Mouse (Mus musculus) embryonic facial prominence, embryonic 15.5 days (tissue): ENCODE data around the gene Hmg20a. TPM values are rescaled to one million over a fixed set of nuclear protein-coding genes. Genes with fewer than 3 reads are reported as not detected.

ENCODE experiments used
- ATAC-seq: fragments of 200-750 bp; cut with Nextera tagmentation; 2 replicates; pipeline ENCODE4 v1.8.0; 2017; ENCODE audit warnings: low read depth, moderate TSS enrichment; ENCODE audit not compliant: insufficient number of reproducible peaks, low FRiP score, low TSS enrichment
- H3K27ac ChIP-seq: fragments of 300-500 bp; sonication (generic); replicated peaks from 2 replicates; pipeline ENCODE4 v1.5.1; 2015; ENCODE audit warnings: mild to moderate bottlenecking, inconsistent platforms
- H3K27me3 ChIP-seq: fragments of 300-500 bp; sonication (generic); 2 replicates; pipeline ENCODE4 v1.6.1; 2015; ENCODE audit warnings: inconsistent platforms
- H3K36me3 ChIP-seq: fragments of 300-500 bp; sonication (generic); 2 replicates; pipeline ENCODE4 v1.6.1; 2015; ENCODE audit warnings: mild to moderate bottlenecking, inconsistent platforms
- H3K4me1 ChIP-seq: fragments of 300-500 bp; sonication (generic); 2 replicates; pipeline ENCODE4 v1.6.1; 2015; ENCODE audit warnings: inconsistent platforms
- H3K4me2 ChIP-seq: fragments of 300-500 bp; sonication (generic); replicated peaks from 2 replicates; pipeline ENCODE4 v1.6.1; 2015; ENCODE audit warnings: mild to moderate bottlenecking, inconsistent platforms
- H3K4me3 ChIP-seq: fragments of 300-500 bp; sonication (generic); replicated peaks from 2 replicates; pipeline ENCODE4 v1.5.1; 2015; ENCODE audit warnings: mild to moderate bottlenecking, inconsistent platforms
- H3K9ac ChIP-seq: fragments of 300-500 bp; sonication (generic); 2 replicates; pipeline ENCODE4 v1.6.1; 2015; ENCODE audit warnings: inconsistent platforms
- H3K9me3 ChIP-seq: fragments of 300-500 bp; sonication (generic); replicated peaks from 2 replicates; pipeline ENCODE4 v1.6.1; 2016; ENCODE audit warnings: inconsistent platforms
- WGBS: fragments of 180-500 bp; shearing (Covaris S2); methylation state at CpG from one replicate; pipeline ENCODE4 v1.1.7; 2015; 5-methylcytosine and 5-hydroxymethylcytosine counted together
- polyA plus RNA-seq: library from polyadenylated mRNA; unstranded; fragments of >200 nt; fragmentation: Nextera tagmentation; extraction: Ambion mirVana; gene quantifications from 2 replicates; pipeline ENCODE4 v1.2.1, GENCODE M21; 2015

Hmg20a gene
- polyA plus RNA-seq, 1 experiment from 2014 or later = 61.1 TPM

DNA sequence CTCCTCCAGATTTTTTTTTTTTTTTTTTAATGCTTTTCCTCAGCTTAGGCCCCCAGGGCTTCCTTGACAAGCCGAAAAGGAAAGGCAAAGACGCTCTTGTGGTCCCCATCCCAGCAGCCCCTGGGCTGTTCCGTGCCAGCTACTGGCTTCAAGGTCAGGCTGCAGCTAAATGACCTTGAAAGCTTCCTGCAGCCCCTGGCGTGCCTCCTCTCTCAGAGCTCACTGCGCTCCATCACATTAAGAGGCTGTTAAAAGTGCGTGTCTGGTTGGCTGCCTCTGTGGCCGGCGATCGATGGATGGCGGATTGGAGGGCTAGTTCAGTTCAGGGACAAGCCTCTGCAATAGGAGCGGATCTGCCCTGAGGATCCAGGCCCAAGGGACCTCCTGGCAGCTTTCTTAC is 117.0 kb downstream of the Hmg20a start:
- ATAC-seq = no peak
- no peaks in the 10 kb centered on the region for H3K36me3 ChIP-seq
- H3K9me3 ChIP-seq = no peaks in the 10 kb centered on the region
- H3K27me3 ChIP-seq = no peaks in the 10 kb centered on the region
- H3K4me1 ChIP-seq = peaks cover 11% of the 10 kb centered on the region
- H3K27ac ChIP-seq = no peak overlapping the region
- no peak overlapping the region for H3K9ac ChIP-seq
- 0 out of 2 replicates have a peak overlapping the region, but pooled peaks have one; percentile 21 for H3K4me2 ChIP-seq
- H3K4me3 ChIP-seq = no peak overlapping the region
- WGBS = 27% methylated on average over 11 of the region's 11 CpGs

GRCm38 (mm10) chr9:56540051-56540450 is 121.6 kb downstream of the Hmg20a start:
- no peaks in the 10 kb centered on the region for H3K9me3 ChIP-seq

GRCm38 (mm10) chr9:56544687-56545475 is 126.5 kb downstream of the Hmg20a start:
- WGBS = 42% methylated on average over 6 of the region's 6 CpGs
- Histone ChIP-seq H3K27me3 (no peaks in the 10 kb centered on the region), H3K9ac (no peak overlapping the region), H3K4me1 (0 out of 2 replicates have a peak, but pooled peaks cover 7% of the 10 kb centered on the region), H3K27ac (no peak overlapping the region; the same call in 1 of the 2 replicates), H3K4me3 (no peak overlapping the region), H3K4me2 (no peak overlapping the region), H3K9me3 (no peaks in the 10 kb centered on the region), H3K36me3 (no peaks in the 10 kb centered on the region)
- no peak for ATAC-seq

More at GRCm38 (mm10) chr9:56540051-56540450, 121.6 kb downstream of the Hmg20a start:
- 41% methylated on average over 12 of the region's 12 CpGs for WGBS
- no peak overlapping the region for H3K4me2 ChIP-seq
- peaks cover 5% of the 10 kb centered on the region for H3K4me1 ChIP-seq
- H3K27ac ChIP-seq = no peak overlapping the region
- H3K36me3 ChIP-seq = no peaks in the 10 kb centered on the region
- H3K27me3 ChIP-seq = no peaks in the 10 kb centered on the region
- H3K9ac ChIP-seq = no peak overlapping the region
- ATAC-seq = no peak
- H3K4me3 ChIP-seq = no peak overlapping the region

Other genes with a start within 250 kb of the Hmg20a start
- 11.2 and 13.8 TPM in 2 replicates for gene Peak1, start 542 bp upstream of the Hmg20a start, polyA plus RNA-seq